Mouse (Mus musculus) megakaryocyte, embryonic 14.5 days (primary cell): ENCODE data around the gene Nebl.

Source experiments
- FLI1 ChIP-seq: IDR thresholded peaks from 2 replicates; pipeline ENCODE4 v1.6.1; 2012; ENCODE audit warnings: low read length, inconsistent platforms, mixed read lengths
- GATA1 ChIP-seq: IDR thresholded peaks from 3 replicates; pipeline ENCODE4 v1.6.1; 2012; ENCODE audit warnings: mixed read lengths, low read length, inconsistent platforms, borderline replicate concordance

GRCm38 (mm10) chr2:17703170-17703512 lies 28.1 kb downstream of the Nebl start:
- TF ChIP-seq GATA1 (no peak), FLI1 (no peak)
